Mouse (Mus musculus) regulatory T cell (primary cell): ENCODE data around the gene H2afv.
"Not testable (repeated sequence)": the region's sequence is repeated elsewhere in the genome, so short reads cannot be mapped to it uniquely, and the experiment has no call there.

ENCODE experiments used
- in situ Hi-C: fragments of 300-600 bp; cut with MboI, MseI; formaldehyde crosslinking; loops from one replicate; pipeline ENCODE4 v1.15.1; 2025; ENCODE audit warnings: high pct_unique_total_duplicates

Gene H2afv

DNA sequence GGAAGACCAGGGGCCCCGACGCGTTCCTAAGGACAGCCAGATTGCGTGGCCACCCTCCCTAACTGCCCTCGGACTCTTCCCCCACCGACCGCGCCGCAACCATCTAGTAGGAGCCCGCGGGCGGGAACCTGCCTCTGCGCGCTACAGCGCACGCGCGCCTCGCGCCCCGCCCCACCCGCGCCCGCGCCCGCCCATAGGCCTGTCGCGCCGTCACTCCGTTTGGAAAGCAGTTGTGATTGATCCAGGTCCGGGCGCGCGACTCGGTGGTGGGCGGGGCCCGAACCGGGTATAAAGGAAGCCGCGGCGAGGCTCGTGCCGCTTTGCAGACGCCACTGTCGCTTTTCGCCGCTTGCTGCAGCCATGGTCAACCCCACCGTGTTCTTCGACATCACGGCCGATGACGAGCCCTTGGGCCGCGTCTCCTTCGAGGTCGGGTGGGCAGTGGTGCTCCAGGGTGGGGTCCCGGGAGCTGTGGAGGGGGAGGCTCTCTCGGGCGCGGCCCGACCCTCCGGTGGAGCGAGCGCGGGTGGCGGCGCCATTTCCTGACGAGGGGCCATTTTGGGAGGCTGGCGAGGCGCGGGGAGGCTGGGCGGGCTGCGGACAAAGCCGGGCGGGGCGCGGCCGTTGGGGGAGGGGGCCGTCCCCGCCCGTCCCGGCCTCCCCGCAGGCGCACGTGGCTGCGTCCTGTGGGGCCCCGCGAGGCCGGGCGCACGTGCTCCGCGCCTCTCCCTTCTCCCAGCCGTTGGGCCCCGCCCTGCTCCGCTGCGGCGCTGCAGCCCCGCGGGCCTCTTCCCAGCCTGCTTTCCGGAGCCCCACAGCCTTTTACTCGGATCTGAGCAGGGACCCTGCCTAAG lies 28.5 kb downstream of the H2afv start:
- in situ Hi-C loops = no loop called here

DNA sequence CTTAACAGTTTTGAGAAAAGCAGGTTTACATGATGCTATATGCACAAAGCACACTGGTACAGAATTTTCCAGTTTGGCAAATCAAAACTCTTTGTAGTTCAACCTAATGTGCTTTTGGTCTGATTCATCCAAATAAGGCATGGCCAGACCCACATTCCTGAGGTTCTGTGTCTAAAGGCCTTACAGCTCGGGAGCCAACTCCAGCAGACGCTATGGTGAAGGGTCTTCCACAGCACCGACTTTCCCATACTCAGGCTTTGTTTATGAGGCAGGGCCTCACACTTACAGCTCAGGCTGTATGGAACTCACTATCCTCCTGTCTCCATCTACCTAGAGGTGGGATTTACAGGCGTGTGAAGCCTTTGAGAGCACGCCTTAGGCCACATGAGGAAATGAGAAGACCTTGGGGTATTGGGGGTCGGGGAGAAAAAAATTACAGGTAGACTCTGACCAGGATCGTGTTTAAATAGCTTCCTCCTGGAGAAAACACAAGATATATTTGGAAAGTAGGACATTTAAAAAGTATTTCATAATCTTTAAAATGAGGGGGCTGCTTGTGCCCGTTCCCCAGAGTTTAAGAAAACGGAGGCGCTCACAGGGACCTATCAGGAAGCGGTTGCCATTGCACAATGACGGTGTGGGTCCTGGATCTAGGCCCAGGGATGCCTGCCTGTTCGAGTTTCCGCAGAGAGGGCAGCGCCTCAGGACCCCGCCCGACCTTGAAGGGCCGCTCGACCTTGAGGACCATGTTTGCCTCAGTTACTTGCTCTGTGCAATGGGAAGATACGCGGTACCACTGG lies 29.3 kb downstream of the H2afv start, which contains the start of gene Ppia:
Gene Ppia, plus strand, starts transcription at position 693 of the 800 bp plus-strand sequence.
- in situ Hi-C loops = no loop called here

DNA sequence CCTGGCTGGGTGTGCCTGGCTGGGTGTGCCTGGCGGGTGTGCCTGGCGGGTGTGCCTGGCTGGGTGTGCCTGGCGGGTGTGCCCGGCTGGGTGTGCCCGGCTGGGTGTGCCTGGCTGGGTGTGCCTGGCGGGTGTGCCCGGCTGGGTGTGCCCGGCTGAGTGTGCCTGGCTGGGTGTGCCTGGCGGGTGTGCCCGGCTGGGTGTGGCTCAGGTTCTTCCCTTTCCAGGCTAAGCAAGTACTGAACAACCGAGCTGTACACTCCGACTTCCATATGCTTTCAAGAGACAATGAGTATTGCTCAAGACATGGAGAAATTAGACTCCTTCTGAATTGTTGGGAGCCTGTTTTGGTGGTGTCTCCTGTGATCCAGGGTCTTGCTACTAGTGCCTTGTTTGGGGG lies 31.0 kb downstream of the H2afv start:
- in situ Hi-C loops = no loop called here

DNA sequence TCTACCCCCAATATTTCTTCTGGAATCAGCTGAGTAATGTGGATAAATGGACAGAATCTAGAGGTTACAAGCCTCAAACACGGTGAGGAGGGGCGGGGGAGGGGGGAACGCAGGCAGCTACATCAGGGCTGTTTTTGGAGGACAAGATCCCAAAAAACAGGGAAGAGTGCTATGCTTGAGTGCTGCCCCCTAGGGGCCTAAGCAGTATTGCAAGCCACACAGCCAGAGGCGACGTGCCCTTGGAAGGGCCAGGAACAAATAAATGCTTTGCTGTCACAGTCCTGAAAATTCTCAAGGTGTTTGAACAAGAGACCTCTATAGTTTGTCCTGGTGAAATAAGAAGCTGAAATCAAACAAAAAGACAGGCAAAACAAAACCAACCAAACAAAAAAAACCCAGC lies 32.6 kb downstream of the H2afv start:
- in situ Hi-C loops = no loop called here

DNA sequence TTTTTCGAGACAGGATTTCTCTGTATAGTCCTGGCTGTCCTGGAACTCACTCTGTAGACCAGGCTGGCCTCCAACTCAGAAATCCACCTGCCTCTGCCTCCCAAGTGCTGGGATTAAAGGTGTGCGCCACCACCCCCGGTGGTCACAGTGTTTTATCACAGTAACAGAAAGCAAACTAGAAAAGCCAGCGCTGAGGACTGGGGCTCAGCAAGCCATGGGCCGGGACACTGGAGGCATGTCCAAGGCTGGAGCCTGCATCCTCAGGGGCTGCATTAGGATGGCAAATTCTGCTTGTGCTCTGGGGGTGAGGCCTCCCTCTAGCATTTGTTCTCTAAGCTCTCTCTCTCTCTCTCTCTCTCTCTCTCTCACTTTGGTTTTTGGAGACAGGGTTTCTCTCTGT lies 33.5 kb downstream of the H2afv start:
- in situ Hi-C loops = not testable (repeated sequence)

DNA sequence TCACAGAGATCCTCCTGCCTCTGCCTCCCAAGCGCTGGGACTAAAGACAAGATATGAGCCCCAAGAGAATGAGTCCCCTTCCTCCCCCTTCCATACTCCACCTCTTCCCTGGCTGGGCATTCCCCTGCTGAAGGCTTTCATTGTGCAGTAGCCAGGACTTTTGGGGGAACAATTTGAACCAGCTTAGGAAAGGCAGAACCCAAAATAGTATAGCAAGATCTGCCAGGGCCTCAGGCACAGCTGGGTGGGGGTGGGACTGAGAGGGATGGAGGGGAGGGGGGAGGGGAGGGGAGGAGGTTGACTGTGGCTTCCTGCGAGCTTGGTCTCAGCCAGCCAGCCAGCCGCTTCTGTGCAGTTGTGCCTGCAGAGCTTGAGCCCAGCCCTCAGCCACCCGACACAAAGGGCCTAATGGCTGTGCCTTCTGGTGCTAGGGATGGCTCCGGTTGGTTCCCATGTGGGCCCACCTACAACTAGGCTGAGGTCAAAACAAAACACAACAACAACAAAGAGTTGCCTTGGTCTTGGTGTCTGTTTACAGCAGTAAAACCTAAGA lies 34.1 kb downstream of the H2afv start:
- in situ Hi-C loops = no loop called here

DNA sequence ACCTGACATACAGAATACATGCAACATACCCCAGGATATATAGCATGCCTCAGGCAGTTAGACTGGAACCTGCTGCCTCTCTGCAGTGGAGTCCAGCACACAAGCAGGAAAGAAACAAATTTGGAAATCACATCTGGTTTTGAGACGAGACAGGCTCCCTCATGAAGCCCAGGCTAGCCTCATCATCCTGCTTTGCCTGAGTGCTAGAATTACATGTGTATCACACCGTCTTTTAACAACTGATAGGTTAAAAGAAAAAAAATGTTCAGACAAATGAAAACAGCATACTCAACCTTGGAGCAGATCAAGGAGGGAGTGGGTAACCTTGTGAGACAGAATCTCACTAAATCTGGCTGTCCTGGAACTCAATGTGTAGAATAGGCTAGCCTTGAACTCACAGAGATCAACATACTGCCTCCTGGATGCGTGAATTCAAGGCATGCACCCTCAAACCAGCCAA lies 37.1 kb downstream of the H2afv start:
- in situ Hi-C loops = no loop called here

DNA sequence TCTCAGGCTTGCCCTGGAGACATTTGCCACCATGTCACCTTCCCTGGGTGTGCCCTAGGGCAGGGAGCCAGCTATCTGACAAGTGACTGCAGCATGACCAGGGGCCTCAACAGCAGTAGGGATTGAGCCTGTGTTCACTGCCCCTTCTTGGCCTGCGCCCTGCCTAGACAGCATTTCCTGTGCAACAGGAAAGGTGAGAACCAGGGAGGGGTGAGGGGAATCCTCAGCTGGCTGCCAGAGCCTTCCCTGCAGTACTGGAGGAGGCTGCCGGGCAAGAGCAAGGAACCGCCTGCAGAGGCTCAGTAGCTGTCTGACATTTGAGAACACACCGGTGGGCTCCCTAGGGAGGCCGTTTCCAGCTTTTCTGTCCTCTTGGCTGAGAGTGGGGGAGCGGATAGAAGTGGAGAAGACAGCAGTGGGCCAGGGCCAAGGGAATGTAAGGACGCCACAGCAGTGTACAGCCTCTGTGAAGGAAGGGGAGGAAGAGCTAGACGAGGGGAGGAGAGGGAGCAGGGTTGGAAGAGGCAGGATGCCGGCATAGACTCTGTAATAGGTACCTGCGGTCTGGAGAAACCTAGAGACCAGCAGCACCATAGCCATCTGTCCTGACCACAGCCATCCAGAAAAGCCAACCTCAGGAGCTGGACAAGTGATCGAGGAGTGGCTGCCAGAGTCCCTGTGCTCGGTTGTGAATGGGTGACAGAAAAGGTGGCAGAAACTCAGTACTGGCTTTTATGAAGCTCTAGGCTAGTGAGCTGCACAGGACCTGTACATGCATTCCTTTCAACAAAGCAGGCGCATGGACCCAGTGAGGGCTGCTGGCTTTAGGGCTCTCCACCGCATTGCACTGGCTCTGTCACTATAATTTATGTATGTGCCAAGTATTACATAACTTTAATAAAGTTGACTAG lies 37.7 kb downstream of the H2afv start:
- in situ Hi-C loops = no loop called here

DNA sequence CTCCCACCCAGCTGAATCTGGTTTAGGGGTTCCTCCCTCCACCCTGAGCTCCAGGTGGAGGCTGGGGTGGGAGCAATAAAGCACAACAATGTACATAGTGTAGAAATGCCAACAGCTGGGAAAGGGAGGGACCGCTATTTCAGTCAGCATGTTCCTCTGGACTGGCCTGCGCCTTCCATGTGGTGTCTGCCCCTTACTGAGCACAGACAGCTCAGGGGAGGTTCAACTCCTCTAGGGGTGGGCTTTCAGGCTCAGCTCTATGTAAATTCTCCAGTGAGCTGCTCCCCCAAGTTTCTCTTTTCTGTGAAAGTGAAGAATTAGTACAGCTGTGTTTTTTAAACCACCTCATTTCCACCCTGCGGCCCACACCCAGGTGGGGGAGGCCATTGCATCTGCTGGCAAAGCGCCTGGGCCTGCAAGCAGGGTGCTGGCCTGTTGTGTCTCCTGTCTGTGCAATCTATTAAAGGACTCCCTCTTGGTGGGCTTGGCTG lies 38.6 kb downstream of the H2afv start:
- in situ Hi-C loops = no loop called here

DNA sequence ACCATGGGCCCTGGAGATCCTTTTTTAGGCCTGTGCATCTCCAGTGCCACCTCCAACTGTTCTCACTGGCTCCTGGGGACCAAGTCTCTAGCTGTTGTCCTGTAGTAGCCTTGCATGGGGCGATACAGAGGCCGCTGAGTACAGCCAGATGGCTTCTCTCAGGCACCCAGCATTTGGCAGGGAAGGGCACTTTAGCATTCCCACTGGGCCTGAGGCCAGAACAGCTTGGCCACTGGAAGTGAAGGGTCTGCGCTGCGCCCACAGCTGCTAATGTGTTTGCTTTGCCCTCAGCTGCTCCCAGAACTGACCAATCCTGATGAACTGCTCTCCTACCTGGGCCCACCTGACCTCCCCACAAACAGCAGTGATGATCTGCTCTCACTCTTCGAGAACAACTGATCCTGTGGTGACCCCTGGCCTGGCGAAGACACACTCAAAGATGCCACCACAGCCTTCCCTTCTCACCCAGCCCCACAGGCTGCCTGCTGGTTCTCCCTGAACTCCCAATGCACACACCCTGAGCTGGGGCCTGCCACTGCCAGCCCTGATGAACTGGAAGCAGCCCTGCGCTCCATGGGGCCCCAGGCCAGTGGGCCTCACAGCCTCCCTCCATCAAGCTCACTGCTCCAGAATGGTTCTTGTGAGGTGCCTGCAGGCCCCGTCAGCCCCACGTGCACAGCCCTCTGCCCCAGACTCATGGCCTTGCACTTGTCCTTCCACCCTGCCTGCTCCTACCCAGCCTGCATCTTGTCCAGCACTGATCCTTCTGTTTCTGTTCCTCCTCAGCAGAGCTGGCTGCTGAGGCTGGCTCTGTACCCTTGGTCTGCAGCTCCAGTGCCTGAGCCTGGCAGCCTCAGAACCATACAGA lies 39.3 kb downstream of the H2afv start:
- in situ Hi-C loops = no loop called here

DNA sequence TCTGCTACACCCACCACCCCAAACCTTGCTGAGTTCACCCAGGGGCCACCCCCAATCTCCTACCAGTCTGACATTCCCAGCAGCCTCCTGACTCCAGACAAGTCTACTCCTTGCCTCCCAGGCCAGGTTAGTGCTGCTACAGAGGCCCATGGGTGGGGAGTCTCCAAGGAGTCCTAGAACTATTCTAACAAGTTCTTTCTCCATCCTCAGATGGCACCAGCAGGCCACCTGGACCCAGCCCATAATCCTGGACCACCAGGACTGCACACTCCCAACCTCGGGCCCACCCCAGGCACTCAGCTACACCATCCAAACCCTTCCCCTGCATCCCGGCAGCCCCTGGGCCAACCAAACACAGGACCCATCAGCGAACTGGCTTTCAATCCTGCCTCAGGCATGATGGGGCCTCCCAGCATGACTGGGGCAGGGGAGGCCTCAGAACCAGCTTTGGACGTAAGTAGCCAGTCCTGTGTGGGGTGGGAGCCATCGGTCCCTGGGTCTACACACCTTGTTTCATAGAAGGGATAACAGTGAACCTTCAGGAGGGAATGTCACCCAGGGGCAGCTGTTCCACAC lies 40.3 kb downstream of the H2afv start:
- in situ Hi-C loops = no loop called here

DNA sequence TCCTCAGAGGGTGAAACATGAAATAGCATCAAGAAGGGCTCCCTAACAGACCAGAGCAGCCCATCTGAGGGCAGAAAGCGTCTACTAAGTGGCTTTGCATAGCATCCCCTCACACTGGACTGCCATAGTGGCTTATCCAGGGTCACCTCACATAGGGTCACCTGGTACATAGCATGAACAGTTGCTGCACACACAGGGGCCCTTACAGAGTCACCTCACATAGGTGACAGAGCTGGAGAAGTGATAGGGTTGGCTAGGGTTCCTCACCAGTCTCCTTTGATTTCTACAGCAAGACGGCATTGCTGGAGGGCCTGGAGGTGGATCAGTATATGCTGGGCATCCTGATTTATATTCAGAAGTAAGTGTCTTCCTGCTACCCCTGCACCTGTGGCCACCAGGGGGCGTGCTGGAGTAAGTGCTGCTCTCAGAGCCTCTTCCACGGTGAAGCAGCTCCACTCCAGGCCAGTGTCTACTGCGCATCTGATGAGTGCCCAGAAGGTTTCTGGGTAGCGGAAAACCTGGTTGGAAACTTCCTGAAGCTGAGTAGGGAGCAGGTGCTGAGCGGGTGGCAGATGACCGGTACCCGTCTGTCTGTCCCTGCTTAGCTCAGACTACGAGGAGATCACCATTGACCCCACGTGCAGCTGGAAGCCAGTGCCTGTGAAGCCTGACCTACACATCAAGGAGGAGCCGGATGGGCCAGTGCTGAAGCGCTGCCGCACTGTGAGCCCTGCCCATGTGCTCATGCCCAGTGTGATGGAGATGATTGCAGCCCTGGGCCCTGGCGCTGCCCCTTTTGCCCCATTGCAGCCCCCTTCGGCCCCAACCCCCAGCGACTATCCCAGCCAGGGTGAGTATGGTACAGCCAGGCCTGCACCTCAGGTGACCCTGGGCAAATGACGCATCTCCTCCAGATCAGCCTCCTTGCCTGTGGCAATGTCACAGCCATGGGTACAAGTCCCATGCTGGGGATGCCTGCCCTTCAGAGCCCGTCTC lies 41.4 kb downstream of the H2afv start:
- in situ Hi-C loops = no loop called here

DNA sequence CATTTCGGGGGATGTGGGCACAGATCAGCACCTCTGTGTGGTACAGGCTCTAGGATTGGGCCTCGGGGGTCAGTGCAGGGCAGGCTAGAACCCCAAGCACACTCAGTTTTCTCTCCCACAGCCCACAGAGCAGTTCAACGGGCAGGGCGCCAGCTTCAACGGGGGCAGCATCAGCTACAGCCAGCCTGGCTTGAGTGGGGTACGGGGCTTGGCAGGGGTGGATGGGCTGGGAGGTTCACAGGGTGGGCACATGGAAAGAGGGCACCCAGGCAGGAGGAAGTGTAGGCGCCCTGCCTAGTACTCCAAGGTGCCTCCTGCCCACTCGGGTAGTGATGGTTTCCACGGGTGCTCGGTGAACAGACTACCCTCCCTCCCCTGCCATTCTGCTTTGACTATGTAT lies 46.1 kb downstream of the H2afv start:
- in situ Hi-C loops = no loop called here

DNA sequence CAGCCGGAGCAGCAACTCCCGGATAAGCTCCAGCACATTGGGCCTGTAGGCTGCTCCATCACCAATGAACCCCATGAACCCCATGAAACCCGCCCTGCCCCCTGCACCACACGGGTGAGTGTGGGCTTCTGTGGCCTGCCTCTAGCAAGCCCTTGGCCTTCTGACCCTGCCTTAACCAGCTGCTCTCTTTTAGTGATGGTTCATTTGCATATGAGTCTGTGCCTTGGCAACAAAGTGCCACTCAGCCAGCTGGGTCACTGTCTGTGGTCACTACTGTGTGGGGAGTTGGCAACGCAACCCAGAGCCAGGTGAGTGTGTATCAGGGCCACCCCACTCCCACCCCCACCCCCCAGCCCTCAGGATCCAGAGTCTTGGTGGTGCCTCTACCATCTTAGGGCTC lies 48.7 kb downstream of the H2afv start:
- in situ Hi-C loops = no loop called here

DNA sequence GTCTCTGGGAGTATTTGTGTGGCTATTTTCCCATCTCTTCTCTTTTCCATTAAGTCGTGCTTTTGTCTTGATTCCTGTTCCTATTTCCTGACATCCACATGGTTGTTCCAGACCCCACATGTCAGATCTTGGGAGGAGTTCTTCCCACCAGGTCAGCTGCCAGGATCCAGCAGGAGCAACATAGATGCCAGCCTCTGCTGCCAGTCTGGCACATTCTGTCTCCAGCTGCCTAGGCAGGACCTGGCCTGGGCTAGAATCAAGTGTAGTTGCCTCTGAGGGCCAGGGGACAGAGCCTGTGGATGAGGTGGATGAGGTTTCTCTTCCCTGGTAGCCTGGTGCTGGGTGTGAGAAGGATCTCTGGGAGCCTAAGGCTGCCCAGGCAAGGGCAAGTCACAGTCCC lies 50.4 kb downstream of the H2afv start:
- in situ Hi-C loops = no loop called here

DNA sequence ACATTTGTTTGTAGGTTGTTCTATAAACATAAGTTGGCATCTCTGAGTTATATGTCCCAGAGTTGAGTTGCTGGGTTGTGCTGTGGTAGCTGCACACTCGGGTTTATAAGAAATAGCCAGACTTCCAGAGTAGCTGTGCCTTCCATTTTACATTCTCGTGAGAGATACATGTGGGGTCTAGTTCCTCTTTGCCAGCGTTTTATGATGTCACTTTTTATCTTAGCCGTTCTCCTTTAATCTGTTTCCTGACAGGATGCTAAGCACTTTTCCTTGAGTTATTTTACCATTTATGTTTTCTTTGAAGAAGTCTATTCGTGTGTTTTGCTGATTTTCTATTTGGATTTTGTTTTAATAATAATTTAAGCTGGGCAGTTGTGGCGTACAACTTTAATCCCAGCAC lies 51.4 kb downstream of the H2afv start:
- in situ Hi-C loops = no loop called here

DNA sequence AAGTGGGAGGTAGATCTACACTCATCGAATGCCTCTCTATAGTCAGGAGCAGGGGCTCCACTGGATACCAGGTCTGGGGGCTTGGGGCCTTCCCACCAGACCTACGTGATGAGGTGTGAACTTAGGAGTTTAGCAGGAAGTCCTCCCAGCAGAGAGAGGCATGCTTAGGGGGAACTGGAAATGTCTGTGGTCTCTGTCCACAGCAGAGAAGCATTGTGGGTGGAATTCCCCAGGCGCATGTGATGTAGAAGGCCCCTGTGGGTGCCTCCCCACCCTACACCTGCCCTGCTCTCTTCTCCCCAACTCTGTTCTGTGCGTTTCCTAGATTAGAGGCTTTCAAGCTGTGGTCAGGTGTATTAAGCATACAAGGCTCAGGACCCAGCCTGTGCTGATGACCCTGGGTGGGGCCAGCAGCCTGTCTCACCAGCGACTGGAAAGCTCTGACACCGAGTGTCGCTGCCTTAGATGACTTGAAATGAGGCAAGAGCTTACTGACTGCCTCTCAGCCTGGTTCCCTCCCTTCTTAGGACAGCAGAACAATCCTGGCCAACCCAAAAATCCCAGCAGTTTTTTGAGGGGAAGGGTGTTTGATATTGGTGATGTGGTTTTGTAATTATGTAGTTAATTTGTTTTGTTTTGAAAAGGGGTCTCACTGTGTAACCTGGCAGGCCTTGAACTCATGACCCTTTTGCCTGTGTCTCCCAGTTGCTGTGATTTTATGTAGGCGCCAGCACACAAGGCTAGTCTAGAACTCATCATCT lies 52.5 kb downstream of the H2afv start:
- in situ Hi-C loops = no loop called here
